Mouse (Mus musculus) NIH3T3 (cell line): ENCODE results near the gene Clec11a.
A peak's percentile ranks its signal among the peaks of the same experiment; 100 is the strongest.

Source experiments
- DNase-seq: peaks from one replicate; pipeline ENCODE4 v3.0.0-alpha.2; 2012; ENCODE audit warnings: low read depth

The Clec11a gene

DNA sequence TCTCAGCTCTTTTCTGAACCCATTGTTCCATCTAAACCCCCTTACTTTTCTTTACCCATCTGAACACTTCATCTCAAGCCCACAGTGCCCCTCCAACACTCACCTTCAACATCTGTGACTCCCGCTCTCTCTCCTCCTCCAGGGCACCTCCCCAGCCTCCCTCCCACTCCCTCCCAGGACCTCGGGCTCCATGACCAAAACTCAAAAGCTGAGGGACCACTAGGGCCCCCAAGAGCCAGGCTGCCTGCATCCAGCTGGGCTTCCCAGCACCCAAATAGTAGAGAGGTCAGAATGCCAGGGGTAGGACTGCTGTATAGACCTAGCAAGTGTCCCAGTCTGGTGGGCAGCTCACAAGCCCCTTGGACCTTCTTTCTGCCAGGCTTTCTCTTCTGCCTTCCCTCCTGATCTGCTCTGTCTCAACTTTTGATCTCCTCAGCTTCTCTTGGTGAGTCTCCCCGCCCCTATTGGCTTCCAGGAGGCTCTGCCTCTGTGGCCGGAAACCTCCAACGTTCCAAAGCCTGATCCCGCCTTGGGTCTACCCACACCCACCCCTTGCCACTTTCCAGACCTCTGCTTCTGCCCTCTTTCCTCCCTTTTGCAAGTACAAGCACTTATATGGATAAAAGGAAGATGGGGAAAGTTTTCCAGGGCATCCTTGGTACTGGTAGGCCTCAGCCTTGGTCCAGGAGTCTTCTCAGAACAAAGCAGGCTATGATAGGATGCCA, at the start of gene Clec11a:
Gene Clec11a, minus strand, starts transcription at position 387 of the 725 bp plus-strand sequence.
- DNase-seq = peak; percentile 14

DNA sequence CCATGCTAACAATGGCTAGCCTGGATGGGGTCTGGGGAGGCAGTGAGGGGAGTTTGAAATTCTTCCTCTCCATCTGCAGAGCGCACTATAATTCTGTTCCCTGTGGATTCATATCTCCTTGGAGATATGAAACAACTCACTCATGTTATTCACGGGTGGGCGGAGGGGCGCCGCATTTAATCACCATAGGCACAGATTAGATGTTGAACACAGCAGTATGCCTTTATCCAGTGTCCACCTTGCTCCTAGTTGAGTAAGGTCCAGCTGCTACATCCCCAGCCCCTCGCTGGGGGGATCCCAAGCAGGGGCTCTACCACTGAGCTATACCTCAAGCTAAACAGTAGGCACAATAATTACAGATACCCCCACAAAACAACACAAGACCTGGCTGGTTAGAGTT, 48.7 kb upstream of the Clec11a start:
- no peak for DNase-seq

DNA sequence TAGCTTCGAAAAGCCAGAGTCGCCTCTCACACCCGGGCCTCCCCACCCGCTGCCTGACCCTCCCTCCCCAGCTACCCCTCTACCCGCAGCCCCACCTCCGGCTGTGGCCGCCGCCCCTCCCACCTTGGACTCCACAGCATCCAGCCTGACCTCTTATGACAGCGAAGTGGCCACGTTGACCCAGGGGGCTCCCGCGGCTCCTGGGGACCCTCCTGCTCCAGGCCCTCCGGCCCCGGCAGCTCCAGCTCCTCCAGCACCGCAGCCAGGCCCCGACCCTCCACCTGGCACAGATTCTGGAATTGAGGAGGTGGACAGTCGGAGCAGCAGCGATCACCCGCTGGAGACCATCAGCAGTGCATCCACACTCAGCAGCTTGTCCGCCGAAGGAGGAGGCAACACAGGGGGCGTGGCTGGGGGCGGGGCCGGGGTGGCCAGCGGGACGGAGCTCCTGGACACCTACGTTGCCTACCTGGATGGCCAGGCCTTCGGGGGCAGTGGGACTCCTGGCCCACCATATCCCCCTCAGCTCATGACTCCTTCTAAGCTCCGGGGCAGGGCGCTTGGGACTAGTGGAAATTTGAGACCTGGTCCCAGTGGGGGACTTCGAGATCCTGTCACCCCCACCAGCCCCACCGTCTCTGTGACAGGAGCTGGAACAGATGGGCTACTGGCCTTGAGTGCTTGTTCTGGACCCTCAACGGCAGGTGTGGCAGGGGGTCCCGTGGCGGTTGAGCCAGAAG, 47.1 kb upstream of the Clec11a start:
- no peak for DNase-seq

DNA sequence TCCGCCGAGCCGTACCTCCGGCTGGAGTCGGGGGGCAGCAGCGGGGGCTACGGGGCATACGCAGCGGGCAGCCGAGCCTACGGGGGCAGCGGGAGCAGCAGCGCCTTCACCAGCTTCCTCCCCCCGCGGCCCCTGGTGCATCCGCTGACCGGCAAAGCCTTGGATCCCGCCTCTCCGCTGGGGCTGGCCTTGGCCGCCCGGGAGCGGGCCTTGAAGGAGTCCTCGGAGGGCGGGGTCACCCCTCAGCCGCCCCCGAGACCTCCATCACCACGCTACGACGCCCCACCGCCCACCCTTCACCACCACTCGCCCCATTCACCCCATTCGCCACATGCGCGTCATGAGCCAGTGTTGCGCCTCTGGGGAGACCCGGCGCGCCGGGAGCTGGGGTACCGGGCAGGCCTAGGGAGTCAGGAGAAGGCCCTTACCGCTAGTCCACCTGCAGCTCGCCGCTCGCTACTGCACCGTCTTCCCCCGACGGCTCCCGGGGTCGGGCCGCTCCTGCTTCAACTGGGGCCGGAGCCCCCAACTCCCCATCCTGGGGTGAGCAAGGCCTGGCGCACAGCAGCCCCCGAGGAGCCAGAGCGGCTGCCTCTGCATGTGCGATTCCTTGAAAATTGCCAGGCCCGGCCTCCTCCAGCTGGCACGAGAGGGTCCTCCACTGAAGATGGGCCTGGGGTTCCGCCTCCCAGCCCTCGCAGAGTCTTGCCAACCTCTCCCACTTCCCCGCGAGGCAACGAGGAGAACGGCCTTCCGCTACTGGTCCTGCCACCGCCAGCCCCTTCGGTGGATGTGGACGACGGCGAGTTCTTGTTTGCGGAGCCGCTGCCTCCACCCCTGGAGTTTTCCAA, 46.3 kb upstream of the Clec11a start:
- no peak for DNase-seq

DNA sequence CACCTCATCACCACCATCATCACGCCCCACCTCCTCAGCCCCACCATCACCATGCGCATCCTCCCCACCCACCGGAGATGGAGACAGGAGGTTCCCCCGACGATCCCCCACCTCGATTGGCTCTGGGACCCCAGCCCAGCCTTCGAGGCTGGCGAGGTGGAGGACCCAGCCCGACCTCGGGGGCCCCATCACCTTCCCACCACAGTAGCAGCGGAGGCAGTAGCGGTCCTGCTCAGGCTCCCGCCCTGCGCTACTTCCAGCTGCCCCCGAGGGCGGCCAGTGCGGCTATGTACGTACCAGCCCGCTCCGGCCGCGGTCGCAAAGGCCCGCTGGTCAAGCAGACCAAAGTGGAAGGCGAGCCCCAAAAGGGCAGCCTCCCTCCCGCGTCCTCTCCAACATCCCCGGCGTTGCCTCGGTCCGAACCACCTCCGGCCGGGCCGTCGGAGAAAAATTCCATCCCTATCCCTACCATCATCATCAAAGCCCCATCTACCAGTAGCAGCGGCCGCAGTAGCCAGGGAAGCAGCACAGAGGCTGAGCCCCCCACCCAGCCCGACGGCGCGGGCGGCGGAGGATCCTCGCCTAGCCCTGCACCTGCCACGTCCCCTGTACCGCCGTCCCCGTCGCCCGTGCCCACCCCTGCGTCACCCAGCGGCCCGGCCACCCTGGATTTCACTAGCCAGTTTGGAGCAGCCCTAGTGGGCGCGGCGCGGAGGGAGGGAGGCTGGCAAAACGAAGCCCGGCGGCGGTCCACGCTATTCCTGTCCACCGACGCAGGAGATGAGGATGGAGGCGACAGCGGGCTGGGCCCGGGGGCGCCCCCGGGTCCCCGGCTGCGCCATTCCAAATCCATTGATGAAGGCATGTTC, 45.4 kb upstream of the Clec11a start:
- DNase-seq = no peak

DNA sequence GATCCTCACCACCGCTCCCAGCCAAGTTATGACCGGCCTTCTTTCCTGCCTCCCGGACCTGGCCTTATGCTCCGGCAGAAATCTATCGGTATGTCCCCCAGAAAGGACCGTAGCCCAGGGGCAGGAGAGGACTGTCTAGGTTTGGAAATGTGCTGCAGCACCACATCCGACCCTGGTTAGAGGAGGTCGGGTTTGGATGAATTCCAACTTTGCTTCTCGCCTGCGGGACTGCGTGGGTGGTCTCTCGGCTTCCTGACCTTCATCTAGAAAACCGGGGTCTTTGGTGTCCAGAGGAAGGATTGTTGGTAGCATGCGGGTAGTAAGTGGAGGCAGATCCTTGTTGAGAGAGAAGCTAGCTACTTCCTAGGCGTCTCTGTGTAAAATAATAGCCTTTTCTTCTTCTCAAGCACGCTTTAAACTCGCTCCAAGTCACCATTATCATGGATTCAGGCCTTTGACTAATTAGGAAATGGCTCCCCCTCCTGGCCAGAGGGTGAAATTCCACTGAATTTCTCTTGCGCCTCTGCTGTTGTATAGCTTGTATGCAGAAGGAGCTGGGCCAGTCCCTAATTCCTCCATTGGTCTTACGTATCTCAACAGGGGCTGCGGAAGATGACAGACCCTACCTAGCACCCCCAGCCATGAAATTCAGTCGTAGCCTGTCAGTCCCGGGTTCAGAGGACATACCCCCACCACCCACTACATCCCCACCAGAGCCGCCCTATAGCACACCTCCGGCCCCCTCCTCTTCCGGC, 44.4 kb upstream of the Clec11a start:
- DNase-seq = peak; percentile 93

DNA sequence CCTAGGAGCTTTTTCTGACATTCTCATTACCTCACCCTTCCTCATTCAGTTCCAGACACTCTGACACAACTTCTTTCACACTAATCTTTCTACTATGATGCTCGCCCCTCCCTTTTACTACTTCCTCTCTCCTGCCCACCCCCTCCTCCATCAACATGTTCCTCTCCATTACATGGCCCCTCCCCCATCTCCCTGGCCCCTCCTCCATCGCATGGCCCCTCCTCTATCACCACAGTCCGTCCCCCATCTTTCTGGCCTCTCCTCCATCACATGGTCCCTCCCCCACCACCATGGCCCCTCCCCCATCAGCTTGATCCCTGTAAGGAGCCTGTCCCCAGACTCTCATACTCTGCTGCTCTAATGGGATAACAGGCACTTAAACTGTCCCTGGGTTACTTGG, 42.3 kb upstream of the Clec11a start:
- DNase-seq = no peak

DNA sequence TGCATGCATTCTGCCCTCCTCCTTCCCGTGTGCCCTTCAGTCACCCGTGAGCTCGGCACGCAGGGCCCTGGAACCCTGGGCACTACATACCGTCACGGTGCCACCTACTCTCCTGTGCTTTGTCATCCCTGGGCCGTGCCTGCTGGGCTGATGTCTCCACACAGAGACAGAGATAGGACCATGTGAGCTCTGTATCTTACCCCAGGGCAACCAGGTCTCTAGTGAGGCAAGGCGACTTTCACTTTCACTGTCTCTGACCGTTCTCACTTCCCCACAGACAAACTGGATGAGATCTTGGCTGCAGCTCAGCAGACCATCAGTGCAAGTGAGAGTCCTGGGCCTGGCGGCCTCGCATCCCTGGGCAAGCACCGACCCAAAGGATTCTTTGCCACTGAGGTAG, 37.9 kb upstream of the Clec11a start:
- DNase-seq = no peak

DNA sequence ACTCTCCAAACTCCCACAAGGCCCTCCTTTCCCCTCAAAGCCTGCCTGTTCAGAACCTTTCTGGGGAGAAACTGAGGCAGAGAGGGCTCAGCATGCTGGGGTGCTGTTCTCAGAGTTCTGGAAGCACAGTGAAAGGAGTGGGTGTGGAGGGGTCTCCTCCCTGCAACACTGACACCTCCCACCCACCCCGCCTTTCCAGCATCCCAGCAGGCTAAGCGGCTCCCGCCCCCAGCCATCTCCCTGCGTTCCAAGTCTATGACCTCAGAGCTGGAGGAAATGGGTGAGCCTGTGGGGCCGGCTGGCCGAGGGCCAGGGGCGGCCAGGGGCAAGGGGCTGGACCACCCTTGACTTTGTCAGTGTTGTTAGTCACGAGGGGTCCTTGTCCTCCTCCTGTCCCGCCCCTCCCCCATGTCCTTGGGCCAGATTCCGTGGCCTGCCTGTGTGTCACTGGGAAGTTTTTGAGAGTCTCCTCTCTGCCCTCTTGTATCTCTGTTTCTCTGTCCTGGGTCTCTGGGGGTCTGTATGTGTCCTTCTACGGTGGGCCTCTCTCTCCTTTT, 36.8 kb upstream of the Clec11a start:
- DNase-seq = no peak

DNA sequence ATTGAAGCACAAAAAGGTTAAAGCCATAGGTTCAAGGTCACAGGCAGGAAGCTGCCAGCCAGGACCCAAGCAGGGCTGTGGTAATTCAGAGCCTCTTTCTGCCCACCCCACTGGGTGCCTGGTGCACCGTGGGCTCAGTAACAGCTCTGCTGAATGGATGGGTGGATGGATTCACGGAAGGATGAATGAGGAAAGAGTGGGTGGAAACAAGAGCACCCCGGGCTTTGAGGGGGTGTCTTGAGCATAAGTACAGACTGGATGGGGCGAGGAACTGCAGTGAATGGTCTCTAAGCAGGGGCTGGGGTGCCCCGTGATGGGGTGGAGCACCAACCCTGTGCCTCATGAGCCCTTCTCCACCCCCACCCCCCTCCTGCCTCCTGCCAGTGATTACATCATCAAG, 35.0 kb upstream of the Clec11a start:
- DNase-seq = no peak

DNA sequence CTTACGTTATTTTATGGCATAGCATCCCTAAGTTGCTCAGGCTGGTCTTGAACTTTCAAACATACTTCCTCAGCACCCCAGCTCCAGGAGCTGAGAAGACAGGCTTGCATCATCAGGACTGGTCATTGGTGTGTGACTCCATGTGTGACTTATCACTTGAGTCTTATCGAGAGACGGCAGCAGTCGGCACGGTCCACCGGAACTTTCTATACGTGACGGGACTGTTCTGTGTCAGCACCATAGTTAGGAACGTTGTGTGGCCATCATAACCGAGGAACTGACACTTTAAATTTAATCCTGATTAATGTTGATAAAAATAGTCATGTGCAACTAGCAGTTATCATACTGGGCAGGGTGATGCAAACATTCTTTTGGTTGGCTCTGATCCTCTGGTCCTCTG, 34.4 kb upstream of the Clec11a start:
- no peak for DNase-seq

DNA sequence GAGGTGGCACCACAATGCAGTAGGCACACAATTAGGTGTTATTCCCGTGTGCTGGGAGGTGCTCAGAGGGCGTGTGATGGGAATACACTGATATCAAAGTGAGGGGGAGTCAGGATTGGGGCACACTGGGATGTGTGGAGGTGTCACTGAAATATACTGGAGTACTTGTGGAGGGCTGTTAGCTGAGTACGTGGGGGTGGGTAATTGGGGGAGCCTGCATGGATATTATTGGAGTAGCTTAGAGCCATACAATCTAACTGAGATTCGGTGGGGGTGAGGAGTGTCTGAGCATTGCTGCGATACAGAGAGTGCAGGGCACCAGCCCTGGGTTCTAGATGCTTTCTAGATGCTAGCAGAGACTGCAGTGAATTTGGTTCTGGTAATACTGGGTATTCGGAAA, 33.5 kb upstream of the Clec11a start:
- no peak for DNase-seq

DNA sequence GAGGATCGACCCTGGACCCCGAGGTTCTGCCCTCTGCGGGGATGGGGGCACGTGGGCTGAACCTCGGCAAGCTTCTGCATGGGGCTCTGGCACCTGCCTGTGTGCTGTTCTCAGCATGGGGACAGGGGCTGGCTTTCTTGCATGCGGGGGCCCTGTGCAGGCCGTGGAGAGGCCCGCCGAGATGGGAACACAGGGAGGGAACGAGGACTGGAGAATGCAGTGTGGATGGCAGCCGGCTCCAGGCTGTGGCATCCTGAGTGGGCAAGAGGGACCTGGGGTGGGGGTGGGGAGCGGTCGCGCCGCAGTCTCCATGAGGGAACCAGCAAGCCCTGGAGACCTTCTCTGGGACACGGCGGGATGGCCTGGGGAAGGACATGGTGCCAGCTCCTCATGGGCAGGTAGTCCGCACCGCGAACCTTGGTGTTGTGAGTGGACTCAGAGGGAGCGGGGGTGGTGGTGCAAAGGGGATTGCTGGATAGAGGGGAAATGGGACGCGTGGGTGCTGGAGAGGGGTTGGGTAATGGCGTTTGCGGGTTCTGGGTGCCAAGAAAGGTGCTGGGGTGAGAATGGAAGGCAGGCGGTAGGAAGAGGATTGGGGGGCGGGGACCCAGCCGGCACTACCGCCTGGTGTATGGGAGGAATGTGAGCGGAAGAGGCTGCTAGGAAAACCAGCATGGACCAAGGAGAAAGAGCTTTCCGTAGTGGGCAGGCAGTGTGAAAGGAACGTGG, 30.6 kb upstream of the Clec11a start:
- no peak for DNase-seq

DNA sequence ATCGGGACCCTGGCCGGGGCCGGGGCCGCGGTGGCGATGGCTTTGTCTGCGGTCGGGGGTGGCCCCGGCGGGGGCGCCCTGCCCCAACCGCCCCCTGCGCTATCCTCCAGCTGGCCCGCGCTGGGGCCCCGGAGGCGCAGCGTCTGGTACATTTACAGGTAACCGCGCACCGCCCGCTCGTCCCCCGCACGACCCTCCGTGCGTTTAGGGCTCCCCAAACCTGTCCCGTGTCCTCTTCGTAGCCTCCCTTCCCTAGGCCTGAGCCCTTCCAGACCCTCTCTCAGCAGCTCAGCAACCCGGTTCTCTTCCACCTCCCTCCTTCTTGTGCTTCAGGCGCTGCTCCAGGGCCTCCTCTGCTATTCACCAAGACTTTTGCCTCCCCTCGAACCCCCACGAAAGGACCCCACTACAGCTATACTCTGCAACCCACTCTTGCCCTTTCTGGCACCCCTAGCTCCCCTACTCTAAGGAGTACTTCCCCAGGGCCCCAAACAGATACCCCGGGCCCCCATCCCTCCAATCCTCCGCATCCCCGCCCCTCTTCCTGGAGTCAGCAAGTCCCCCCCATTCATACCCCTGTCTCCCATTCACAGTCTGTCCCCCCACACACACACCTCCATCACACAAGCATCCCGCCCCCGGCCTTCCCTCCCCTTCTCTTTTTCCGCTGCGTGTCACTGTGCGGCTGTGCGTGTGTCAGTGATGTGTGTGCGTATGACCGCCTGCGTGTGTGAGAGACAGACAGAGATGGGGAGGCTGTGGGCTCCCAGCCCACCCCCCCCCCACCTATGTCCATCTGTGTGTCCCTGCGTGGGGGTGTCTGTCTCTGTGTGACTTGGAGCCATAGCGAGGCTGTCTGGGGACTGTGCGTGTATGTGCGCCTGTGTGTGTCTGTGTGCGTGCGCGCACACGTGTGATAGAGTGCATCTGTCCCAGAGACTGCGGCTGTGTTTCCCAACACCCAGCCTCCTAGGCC, 29.6 kb upstream of the Clec11a start:
- no peak for DNase-seq

DNA sequence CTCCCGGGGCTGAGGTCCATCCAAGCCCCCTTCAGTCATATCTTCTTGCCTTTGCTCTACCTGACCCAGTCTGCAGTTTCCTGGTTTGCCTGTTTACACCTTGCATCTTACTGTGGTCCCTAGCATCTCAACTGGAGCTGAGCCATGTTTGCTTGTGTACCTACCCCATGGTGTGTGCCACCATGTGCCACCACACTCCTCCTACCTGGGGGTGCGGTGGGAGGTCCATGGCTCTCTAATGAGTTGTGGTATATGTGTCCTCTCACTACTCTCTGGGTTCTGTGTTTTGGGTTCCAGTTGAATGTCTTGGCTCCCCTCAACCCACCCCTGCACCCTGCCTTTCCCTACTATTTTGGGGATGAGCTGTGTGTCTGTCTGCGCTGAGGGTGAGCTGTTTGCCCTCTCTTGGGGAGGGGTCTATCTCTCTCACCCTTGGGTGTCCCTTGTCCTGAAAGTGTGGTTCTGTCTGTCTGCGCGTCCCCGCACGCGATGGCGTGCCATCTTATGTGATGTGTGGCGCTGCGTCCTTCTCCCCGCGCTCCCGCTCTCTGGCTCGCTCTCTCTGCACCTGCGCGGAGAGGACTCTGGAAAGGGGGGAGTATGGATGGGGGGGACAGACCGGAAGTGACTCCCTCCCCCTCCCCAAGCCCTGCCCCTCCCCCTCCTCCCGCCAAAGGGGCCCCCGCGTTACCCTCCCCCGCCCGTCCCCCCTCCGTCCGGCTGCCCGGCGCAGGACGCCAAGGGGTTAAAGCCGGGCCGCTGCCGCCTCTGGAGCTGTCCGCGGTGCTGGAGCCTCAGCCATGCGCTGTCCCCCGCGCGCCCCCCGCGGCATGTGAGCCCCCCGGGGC, 28.6 kb upstream of the Clec11a start:
- no peak for DNase-seq

DNA sequence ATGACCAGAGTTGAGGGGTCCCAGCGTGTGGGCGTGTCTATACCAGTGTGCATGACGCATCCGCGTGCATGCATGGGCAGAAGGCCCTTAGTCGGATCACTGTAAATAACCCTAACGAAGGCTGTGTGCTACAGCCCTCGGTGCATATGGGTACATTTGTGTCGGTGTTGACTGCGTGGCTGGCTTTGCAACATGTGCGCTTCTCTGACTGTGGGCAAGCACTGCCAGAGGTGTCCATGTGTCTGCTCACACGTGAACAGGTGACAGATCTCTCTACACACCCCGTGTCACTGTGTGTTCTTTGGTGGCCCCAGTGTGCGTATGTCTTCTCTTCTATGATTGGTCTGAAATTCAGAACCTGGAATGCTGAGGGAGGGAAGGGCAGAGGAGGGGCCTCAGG, 27.4 kb upstream of the Clec11a start:
- DNase-seq = no peak

DNA sequence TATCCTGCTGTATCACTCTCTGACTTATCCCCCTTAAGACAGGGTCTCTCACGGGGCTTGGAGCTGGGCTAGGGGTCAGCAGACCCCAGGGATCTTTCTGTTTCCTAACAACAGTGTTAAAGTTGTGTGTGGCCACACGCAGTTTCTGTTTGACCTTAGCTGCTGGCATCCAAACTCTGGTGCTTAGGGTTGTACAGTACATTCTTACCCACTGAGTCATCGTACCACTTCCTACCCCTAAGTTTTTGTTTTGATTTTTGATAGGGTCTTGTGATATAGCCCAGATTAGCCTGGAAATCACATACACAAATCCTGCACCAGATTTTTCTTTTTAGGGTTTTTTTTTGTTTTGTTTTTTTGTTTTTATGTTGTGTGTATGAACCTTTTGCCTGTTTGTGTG, 25.6 kb upstream of the Clec11a start:
- peak; percentile 65 for DNase-seq

DNA sequence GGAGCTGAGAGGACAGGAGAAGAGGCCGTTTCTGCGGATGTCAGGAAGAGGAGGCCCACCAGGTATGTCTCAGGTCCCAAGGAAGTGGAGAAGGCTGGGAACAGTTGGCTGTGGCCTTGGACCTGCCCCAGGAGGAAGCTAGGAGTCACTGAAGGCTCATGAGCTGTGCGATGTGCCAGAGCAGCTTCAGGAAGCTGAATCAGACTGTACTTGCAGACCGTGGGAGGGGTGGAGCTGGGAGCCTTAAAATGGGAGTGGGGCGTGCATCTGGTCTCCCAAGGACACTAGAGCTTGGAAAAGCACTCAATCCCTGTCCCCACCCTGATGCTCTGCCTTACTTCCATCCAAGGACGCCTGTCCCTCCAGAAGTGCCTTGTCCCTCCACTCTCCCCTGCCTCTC, 19.9 kb upstream of the Clec11a start:
- no peak for DNase-seq
